Mouse (Mus musculus): Measurements from ENCODE around the gene Cd7.

The Cd7 gene

DNA sequence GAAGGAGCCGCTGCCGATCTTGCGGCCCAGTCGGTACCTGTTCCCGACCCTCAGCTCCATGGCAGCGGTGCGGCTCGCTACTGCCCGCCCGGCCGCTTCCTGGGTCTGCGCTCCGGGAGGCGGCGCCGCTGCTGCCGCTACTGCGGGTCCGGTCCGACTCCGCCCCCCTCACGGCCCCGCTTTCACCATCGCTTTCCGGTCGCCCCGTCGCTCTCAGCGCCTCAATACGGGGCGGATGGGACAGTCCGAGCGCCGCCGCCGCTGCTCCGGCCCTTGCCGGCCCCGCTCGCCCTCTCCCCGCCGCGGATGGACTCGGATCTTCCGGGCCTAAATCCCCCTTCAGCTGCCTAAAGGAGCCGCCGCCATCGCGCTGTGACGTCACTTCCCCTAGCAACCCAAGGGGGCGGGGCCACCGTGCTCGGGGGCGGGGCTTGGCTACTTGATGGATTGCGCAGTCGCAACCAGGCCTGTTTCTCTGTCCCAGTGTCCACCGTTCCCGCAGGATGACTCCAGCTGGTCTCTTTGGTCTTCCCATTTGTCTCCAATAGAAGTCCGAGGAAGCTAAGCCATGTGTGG, 48.2 kb downstream of the Cd7 start, which contains the start of gene Csnk1d:
Csnk1d (minus strand) TSS at position 380 of the 576 bp plus-strand sequence.
- DNase-seq (ENCODE audit: low read depth, low spot score): peak; percentile 97

DNA sequence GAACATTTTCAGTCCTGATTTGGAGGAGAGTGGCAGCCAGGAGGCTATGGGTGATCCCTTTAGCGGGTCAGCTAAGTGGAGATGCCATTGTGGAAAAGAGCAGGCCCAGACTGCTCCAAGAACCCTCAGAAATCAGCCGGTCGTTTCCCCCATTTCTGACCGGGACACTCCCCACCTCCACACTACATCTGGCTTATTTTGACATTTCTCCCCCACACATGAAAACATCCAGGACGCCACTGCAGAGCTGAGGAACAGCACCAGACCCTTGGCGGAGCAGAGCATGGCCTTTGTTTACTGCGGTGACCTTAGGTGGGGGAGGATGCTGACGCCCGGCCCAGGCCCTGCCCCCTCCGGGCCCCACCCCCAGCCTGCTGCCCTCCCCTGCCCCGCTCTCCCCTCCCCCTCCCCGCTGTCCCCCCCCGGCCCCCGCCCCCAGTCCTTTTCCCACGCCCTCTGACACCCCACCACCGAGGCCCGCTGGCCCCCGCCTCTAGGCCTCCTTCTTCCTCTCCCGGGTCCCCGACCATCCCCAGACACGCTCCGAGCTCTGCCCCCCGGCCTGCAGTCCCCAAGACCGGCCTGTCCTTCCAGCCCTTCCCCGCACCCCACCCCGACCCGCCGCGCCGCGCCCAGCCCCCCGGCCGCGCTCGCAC, 49.0 kb downstream of the Cd7 start:
- DNase-seq (ENCODE audit: low read depth, low spot score): peak; percentile 66

DNA sequence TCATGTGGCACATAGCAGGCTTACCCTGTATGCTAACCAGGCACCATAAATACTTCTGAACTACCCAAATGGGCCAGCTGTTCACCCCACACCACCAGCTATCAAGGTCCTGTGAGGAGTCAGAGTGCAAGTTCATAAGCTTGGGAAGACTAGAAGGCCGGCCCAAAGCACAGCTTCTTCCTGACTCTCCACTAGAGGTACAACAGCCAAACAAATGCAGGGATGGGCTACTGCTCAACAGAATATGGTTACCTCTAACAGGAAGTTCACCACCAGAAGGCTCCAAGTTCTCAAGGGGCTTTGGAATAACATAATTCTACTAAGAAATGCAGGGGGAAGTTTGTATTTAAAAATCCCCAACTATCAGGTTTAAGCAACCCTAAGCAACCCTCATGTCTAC, 49.7 kb downstream of the Cd7 start:
- DNase-seq (ENCODE audit: low read depth, low spot score): peak; percentile 23

DNA sequence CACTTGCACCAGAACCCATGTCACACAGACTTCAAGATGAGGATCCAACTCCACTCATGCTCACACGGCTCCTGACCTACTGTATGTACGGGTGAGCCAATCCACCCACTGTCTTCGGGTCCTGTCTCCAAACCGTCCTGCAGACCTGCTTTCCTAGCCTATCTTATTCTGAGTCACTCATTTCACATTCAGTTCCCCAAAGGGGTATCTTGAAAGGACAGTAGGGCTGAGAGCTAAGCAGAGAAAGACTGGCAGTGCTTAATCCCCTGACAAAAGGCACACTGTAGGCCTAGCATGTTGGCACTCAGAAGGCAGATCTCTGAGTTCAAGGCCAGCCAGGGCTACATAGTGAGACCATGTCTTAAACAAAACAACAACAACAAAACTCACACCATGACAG, 50.8 kb downstream of the Cd7 start:
- DNase-seq (ENCODE audit: low read depth, low spot score): no peak

DNA sequence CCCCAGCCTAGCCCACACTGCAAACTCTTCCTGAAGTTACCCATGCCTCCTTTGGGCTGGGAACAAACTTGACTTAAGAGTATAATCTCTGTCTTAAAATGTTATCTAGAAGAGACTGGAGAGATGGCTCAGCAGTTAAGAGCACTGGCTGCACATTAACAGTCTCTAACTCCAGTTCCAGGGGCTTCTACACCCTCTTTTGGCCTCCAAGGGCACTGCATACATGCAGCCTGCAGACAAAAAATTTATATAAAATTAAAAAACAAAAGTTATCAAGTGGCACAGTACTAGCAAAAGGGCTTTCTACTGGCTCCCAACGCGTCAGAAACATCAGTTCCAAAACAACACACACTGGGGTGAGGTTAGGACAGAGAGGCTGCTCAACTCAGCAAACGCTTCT, 51.6 kb downstream of the Cd7 start:
- DNase-seq (ENCODE audit: low read depth, low spot score): peak; percentile 20
